Mouse (Mus musculus): ENCODE measurements around the gene Doc2b.

The Doc2b gene

GRCm38 (mm10) chr11:75792535-75792934, 3.3 kb downstream of the Doc2b start:
- DNase-seq (ENCODE audit: low spot score) = no peak

- DNase-seq (ENCODE audit: low spot score) = no peak
Observed at GRCm38 (mm10) chr11:75785897-75786296, 10.0 kb downstream of the Doc2b start.

GRCm38 (mm10) chr11:75783799-75784198, 12.1 kb downstream of the Doc2b start:
- DNase-seq (ENCODE audit: low spot score) = no peak

- DNase-seq (ENCODE audit: low spot score) = peak; percentile 39
Observed at GRCm38 (mm10) chr11:75781919-75782318, 13.9 kb downstream of the Doc2b start.

GRCm38 (mm10) chr11:75775919-75776318, 19.9 kb downstream of the Doc2b start:
- no peak for DNase-seq (ENCODE audit: low spot score)

GRCm38 (mm10) chr11:75772562-75772961, 23.3 kb downstream of the Doc2b start:
- no peak for DNase-seq (ENCODE audit: low spot score)

GRCm38 (mm10) chr11:75769206-75769605, 26.6 kb downstream of the Doc2b start:
- peak; percentile 84 for DNase-seq (ENCODE audit: low spot score)

GRCm38 (mm10) chr11:75768091-75768989, 27.5 kb downstream of the Doc2b start:
- DNase-seq (ENCODE audit: low spot score) = no peak

GRCm38 (mm10) chr11:75767014-75767413, 28.8 kb downstream of the Doc2b start:
- no peak for DNase-seq (ENCODE audit: low spot score)

- DNase-seq (ENCODE audit: low spot score) = no peak
Observed at GRCm38 (mm10) chr11:75765161-75765560, 30.7 kb downstream of the Doc2b start.

- DNase-seq (ENCODE audit: low spot score) = no peak
Observed at GRCm38 (mm10) chr11:75764521-75765023, 31.3 kb downstream of the Doc2b start.

GRCm38 (mm10) chr11:75762708-75763107, 33.1 kb downstream of the Doc2b start:
- no peak for DNase-seq (ENCODE audit: low spot score)

GRCm38 (mm10) chr11:75760785-75761184, 35.1 kb downstream of the Doc2b start:
- DNase-seq (ENCODE audit: low spot score) = no peak

GRCm38 (mm10) chr11:75758553-75758952, 37.3 kb downstream of the Doc2b start:
- DNase-seq (ENCODE audit: low spot score) = no peak

GRCm38 (mm10) chr11:75756687-75757086, 39.2 kb downstream of the Doc2b start:
- DNase-seq (ENCODE audit: low spot score) = no peak

- DNase-seq (ENCODE audit: low spot score) = no peak
Observed at GRCm38 (mm10) chr11:75751082-75751481, 44.8 kb downstream of the Doc2b start.

GRCm38 (mm10) chr11:75750537-75750936, 45.3 kb downstream of the Doc2b start:
- DNase-seq (ENCODE audit: low spot score) = no peak

GRCm38 (mm10) chr11:75744761-75745160, 51.1 kb downstream of the Doc2b start:
- no peak for DNase-seq (ENCODE audit: low spot score)

GRCm38 (mm10) chr11:75741615-75742014, 54.2 kb downstream of the Doc2b start:
- DNase-seq (ENCODE audit: low spot score) = no peak

- DNase-seq (ENCODE audit: low spot score) = no peak
Observed at GRCm38 (mm10) chr11:75740204-75740603, 55.6 kb downstream of the Doc2b start.

- no peak for DNase-seq (ENCODE audit: low spot score)
Observed at GRCm38 (mm10) chr11:75738477-75738821, 57.4 kb downstream of the Doc2b start.

GRCm38 (mm10) chr11:75737806-75738476, 57.9 kb downstream of the Doc2b start:
- DNase-seq (ENCODE audit: low spot score) = no peak

- DNase-seq (ENCODE audit: low spot score) = no peak
Observed at GRCm38 (mm10) chr11:75736978-75737377, 58.9 kb downstream of the Doc2b start.
